Mouse (Mus musculus) bone marrow macrophage, adult 2 months (primary cell): ENCODE data around the gene Smim24.

Experiments
- CTCF ChIP-seq: IDR thresholded peaks from 2 replicates; pipeline ENCODE4 v1.5.1; 2012; ENCODE audit warnings: low read depth, mild to moderate bottlenecking, low read length, moderate library complexity
- POLR2A ChIP-seq: IDR thresholded peaks from 2 replicates; pipeline ENCODE4 v1.6.1; 2012; ENCODE audit warnings: mild to moderate bottlenecking, low read depth, low read length, borderline replicate concordance

DNA sequence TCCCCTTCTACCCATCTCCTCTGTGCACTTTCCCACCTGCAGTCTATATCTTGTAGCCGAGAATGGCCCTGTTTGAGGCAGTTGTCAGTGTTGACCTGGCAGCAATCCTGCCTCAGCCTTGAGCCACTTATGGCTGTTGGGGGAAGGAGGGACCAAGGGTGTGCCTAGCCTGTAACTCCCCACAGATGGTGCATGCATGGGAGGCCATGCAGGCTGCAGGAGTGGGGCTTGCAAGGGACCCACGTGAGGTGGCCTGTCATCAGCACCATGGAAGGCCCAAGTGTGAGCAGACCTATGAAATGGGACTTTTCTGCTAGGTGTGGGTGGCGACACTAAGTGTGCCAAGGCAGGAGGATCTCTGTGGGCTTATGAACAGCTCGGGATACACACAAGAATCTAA lies 27.8 kb upstream of the Smim24 start:
- TF ChIP-seq CTCF (no peak), POLR2A (no peak)
